Mouse (Mus musculus): ENCODE results near the gene Calhm2.
A peak's percentile ranks its signal among the peaks of the same experiment; 100 is the strongest.

Gene Calhm2

DNA sequence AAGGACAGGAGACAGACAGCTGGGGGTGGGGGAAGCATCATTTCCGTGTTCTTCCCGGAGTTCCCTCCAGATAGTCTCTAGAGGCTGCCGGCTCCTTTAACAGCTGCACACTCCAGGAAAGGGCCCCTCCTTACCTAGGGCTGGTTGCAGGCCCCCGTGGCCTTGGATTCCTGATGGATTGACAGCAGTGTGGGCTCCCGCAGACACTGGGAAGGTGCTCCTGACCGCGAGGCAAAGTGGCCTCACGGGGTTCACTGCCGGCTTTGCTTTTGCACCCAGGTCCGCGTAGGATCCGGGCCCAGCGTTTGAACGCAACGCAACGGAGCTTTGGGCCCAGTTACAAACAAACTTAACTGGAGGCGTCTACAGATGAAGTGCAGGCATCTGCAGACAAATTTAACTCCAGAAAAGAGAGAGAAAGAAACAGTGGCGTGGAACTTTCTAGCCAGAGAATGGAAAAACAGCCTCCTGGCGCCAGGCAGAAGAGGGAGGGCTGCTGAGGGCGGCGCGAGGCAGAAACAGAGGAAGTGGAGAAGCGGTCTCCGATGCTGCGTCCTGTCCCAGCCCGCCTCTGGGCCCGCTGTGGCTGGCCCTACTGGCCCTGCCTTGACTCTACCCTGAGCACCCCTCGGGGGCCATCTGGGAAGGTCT is at the start of gene Calhm2:
Gene Calhm2 (minus strand): TSS at position 524 of the 651 bp plus-strand sequence.
- no peak for DNase-seq (ENCODE audit: low read depth)

DNA sequence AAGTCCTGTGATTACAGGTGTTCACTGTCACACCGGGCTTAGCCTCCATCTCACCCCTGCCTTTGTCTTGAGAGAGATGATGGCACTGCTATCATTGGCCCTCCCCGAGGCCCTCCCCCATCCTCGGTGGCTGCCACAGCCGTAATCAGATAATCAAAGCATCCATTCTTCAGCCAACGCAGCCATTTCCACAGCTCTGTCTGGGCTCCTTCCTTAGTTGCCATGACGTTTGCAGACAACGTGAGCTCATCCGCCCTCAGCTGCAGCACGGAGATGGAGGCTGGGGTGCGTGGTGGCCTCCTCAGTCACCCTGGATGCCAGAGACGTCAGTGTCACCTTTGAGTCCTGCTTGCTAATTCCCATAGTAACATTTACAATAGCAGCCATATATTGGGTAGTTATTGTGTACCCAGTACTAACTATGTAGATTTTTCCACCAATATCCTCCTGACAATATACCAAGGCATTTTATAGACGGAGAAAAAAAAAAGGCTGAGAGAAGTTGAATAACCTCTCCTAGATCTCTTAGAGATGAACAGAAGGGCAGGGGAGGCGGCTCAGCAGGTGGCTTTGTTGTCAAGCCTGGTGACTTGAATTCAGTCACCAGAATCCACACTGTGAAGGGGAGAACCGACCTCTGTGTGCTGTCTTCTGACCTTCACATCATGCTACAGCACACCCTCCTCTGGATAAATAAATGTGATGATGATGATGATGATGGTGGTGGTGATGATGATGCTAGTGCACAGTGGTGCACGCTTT is 48.6 kb upstream of the Calhm2 start:
- no peak for DNase-seq (ENCODE audit: low read depth)

DNA sequence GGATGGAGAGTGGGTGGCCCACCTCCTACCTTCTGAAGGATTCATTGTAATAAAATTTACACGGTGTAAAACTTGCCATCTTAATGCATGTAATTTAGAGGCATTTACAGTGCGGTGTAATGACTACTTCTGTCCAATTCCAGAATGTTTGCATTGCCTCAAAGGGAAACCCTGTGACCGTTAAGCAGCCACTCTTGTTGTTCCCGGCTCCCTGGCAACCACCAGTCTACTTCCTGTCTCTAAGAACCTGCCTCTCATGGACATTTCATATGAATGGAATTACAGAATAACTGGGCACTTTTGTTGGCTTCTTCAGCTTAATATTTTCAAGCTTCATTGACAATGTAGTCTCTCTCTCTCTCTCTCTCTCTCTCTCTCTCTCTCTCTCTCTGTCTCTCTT is 46.6 kb upstream of the Calhm2 start:
- no peak for DNase-seq (ENCODE audit: low read depth)

DNA sequence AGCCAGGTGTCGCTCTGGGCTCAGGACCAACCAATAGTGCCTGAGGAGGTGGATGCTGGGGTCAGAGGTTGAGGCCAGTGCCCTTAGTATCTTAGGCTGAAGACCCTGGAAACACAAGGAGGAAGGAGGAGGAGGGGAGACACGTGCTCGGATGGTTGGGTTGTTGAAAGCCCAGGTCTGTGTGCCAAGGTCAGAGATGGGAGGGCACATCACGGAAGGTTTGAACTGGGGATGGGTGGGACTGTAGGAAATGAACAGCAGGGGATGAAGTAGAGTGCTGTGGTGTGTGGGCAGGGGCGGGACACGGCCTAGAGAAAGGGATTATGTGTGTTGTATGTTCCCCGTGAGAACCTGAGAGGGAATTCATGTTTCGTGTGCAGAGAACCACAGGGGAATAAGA is 46.1 kb upstream of the Calhm2 start:
- DNase-seq (ENCODE audit: low read depth), result no peak

DNA sequence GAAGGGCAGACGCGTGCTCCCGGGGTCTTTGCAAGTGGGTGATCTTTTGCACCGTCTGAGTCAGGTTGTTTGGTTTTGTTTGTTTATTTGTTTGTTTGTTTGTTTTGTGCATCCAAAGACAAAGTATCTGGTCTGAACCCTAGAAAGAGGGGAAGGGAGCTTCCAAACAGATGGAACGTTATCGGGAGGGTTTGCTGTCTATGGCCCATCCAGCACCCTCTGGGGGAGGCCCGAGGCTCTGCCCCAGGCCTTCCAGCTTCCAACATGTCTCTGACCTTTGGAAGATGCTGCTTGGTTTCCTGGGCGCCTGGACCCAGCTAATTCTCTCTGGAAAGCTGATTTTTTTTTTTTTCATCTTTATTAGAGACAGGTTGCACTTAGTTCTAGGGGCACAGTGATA is 41.9 kb upstream of the Calhm2 start:
- no peak for DNase-seq (ENCODE audit: low read depth)

DNA sequence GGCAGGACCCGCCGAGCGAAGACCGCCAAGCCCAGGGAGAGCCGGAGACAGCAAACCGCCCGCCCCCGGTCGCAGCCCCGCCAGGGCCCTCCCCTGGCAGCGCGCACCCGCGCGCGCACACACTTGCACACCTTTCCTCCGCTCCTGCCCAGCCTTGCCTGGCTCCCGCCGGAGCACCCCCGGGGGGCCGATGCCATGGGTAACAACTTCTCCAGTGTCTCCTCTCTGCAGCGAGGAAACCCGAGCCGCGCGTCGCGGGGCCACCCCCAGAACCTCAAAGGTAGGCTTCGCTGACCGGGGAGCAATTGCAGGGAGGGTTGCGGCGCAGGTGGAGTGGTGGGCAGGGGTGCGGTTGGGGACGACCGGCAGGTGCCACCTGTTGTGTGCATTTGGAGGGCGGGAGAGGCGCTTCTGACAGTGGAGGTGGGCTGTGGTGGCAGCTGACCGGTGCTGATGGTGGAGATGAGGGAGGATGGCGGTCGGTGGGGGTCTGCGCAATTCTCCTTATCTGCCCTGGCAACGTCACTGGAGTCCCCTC is 41.2 kb upstream of the Calhm2 start:
- no peak for DNase-seq (ENCODE audit: low read depth)

DNA sequence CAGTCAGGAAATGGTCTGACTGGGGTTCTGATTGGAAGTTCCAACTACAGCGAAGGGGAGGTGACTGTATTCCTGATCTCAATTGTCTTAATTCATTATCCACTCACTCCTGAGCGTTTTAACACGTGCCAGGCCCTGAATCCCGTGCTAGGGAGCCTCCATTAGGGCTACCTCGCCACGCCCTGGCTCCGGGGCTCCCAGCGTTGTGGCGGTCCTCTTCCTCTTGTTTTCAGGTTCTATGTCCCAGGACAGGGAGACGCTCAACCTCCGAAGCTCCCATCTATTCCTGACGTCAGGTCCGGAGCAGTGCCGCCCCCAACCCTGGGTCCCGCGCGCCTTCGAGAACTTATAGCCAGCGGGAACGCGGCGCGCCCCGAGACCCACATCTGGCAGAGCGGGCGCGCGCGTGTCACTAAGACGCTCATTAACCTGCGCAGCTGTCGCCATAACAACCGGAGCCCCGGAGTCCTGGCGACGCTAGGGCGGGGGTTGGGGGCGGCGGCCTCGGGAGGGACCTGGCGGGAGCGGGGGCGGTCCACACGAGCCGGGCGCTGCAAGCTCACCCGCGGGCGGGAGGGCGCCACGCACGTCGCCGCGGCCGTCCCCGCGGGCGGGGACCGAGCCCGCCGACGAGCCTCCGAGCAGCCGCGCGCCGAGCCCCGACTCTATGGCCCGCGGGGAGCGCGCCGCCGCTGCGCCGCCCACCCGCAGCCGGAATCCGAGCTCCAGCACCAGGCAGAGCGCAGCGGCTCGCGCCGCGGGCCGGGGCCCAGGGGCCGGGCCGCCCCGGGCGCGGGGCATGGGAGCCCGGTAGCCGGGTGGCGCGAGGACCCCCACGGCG is 40.6 kb upstream of the Calhm2 start, which contains the start of gene Neurl1a:
Gene Neurl1a (plus strand): TSS at position 390 of the 841 bp plus-strand sequence.
- DNase-seq (ENCODE audit: low read depth), result no peak

DNA sequence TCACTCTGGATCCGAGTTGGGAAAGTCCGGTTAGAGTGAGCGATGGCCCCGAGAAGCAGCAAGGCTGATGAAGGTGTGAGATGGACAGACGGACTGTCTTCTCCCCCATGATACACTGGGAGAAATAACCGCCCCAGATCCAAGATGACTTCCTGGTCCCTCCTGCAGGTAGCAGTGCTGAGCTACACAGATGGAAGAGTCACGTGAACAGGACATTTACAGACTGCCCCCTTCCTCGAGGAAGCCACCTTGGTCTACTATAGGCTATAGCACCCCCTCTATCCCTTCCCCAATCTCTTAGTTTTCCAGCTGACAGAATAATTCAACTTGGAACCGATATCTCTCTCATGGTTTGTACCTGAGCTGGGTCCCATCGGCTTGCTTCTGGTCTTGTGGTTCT is 39.9 kb upstream of the Calhm2 start:
- no peak for DNase-seq (ENCODE audit: low read depth)

DNA sequence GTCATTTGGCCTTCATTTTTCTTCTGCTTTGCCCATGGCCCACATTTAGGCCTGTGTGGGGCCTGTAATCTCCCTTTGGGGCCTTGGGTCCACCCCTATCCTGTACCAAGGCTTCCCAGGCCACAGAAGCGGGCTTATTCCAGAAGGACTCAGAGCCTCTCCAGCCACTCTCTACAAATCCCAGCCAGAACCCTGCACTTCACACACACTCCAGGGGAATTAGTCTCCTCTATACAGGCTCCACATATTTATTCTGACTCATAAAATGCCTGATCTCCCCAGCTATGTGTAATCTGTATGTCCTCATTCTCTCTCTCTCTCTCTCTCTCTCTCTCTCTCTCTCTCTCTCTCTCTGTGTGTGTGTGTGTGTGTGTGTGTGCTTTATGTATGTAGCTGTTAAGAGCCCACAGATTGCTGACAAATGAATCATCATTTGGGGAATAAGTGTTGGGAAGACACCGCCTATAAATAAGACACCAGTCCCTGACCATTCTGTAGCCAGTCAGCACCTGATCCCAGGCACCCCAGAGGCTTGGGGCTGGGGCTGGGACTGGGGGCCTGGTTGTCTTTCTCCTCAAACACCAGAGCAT is 38.9 kb upstream of the Calhm2 start:
- DNase-seq (ENCODE audit: low read depth), result no peak

DNA sequence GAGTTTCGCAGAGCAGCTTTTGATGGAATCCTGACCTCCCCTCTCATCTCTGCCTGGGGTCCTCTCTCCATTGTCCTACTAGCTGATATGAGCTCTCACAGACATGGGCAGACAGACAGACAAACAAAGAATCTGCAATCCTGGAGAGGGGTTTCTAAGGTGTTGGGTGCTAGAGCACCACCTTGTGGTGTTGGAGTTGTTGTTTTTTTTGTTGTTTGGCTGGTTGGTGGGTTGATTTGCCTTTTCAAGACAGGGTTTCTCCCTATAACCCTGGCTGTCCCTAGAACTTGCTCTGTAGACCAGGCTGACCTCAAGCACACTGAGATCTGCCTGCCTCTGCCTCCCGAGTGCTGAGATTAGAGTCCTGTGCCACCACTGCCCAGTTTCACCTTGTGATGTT is 37.4 kb upstream of the Calhm2 start:
- DNase-seq (ENCODE audit: low read depth), result no peak

DNA sequence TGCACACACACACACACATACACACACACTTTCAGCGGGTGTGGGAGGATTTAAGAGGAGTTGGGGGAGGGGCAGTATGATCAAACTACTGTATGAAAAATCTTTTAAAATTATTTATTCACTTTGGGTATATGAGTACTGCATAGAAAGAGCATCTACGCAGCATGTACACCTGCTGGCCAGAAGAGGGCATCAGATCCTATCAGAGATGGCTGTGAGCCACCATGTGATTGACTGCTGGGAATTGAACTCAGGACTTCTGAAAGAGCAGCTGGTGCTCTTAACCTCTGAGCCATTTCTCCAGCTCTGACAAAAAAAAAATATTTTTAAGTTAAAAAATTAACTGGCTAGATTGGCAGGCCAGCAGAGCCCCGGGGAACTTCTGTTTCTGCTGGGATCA is 36.4 kb upstream of the Calhm2 start:
- no peak for DNase-seq (ENCODE audit: low read depth)

DNA sequence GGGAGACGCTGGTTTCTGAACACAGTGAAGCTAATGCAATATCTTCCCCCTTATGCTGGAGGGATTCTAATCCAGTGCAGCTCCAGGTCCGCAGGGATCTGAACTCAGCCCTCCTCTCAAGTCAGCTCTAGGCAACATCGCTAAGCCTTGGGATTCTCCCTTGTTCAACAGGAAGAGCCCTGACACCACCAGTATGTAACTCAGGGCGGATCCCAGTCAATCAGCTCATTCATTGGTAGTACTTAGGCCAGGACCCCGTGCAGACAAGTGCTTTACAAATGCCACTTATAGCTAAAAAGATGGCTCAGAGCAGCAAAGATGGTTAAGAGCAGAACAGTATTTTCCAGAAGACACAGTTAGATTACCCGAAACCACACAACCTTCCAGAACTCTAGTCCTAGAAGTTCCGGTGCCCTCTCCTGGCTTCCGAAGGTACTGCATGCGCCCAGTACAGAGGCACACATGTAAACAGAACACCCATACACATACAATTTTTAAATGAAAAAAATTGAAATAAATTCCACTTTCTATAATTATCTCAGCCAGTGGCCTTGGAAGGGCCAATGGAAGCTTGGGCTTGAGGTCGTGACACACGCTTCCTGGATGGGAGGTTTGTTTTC is 30.8 kb upstream of the Calhm2 start:
- peak; percentile 73 for DNase-seq (ENCODE audit: low read depth)

DNA sequence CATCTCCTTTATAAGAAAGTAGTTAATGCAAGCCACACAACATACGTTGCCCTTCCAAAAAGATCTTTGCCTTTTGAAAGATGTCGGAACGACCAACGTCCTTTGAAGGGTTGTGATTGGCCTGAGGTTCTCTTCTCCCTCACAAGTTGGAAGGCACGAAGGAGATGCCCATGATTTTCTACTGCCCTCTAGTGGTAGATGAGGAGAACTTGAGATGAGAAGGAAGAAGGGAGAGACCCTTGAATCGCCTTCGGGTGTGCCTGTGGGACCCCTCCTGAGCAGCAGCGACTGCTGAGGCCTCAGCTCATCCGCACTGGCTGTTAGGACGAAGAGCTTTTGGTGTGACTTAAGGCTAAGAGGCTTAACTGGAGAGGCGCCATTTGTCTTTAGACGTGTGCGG is 30.1 kb upstream of the Calhm2 start:
- DNase-seq (ENCODE audit: low read depth), result peak; percentile 49

DNA sequence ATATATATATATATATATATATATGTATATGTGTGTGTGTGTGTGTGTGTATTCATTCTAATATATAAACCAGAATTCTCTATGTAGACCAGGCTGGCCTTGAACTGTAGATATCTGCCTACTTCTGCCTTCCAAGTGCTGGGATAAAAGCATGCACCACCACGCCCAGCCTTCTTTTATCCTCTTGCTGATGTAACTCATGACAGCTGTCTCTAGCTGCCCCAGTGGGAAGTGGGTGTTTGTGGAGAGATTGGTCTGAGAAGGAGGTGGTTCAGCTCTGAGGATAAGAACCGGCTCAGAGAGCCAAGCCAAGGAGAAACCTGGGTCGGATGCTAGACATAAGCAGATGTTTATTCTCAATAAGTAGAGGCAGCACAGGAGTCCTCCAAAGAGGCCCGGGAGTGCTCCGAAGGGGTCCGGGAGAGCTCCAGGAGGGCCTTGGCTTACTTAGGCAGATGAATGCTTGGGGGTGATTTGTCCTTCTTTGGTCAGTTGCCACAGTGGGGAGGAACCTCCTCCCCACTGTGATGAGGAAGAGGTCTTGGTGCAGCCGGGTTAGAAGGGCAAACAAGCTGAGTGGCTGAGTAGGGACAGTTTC is 29.6 kb upstream of the Calhm2 start:
- DNase-seq (ENCODE audit: low read depth), result no peak

DNA sequence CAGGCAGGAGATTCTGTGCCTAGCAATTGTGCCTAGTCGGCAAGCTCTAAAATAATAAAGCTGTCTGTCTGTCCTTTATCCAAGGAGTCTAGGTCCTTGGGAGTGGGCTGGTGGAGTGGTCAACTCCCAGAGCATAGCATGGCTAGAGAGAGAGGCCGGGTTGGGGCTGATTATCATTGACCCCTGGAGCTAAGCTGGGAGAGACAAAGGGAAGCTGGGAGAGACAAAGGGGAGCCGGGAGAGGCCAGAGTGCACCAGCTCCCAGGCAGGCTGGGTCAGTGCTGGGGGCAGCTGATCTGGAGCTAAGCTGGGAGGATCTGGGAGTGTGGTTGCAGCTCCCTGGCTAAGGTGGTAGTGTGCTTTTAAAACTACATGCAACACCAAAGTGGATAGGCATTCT is 28.7 kb upstream of the Calhm2 start:
- DNase-seq (ENCODE audit: low read depth), result no peak

DNA sequence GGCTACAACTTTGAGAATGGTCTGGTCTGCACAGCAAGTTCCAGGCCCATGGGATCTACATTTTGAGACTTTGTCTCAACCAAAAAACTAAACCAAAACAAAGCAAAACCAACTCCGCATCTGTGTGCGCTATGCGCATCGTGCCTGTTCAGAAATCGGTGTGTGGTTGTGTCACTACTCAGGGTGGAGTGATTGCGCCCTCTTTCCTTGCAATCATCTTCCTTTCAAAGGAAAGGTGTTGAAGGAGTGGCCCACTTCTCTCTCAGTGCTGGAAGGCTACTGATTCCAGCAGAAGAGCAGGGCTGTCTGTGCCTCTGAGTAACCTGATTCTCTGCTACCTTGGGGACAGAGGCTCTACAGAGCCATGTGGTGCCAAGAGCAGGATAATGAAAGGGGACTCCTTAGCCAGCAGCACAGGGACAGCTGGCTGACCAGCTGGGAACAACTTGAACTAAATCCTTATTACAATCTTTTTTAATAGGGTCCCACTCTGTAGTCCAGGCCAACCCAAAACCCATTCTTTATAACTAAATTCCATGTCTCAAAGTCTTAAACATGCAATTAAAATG is 25.2 kb upstream of the Calhm2 start:
- no peak for DNase-seq (ENCODE audit: low read depth)

DNA sequence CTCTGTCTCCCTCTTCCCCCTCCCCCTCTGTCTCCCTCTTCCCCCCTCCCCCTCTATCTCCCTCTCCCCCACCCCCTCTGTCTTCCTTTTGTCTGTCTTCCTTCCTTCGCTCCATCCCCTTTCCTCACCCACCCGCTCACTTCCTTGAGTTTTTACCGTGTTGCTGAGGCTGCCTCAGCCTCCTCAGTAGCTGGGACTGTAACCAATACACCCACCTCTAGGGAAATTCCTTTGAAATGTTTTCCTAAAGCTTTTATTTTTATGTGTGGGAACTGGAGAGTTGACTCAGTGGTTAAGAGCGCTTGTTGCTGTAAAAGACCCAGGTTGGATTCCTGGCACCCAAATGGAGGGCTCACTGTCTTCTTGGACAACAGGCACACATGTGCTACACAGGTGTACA is 23.6 kb upstream of the Calhm2 start:
- DNase-seq (ENCODE audit: low read depth), result no peak

DNA sequence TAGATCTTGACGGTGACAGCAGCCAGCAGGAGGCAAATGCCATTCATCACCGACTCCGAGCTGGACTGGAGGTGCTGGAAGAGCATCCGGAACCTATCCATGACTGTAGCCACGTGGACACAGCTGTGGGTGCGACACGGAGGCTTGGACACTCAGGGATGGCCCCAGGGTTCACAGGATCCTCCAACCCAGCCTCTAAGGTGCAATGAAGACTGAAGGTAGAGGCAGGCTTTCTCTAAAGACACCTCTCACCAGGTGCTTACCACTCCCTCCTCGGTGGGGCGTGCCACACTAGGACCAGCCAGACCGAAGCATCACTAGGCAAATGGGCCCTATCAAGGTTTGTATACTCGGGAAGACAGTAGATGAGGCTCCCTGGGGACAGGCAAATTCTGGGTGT is 19.6 kb upstream of the Calhm2 start, which contains the start of gene Calhm3:
Gene Calhm3 (minus strand): TSS at position 101 of the 400 bp plus-strand sequence.
- no peak for DNase-seq (ENCODE audit: low read depth)

DNA sequence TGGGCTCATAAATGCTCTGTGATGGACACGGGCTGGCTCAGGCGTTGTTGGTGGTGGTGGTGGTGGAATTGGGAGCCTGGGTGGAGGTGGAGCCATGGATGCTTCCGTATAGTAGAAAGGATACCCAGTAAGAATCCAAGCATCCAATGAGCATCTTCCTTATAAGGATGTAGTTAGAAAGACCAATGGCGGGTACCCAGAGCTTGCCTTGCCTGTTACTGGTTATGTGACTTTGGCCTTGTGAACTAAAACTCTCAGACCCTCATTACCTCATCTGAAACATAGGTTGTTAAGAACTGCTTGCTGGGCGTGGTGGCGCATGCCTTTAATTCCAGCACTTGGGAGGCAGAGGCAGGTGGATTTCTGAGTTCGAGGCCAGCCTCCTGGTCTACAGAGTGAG is 15.7 kb upstream of the Calhm2 start:
- DNase-seq (ENCODE audit: low read depth), result no peak

DNA sequence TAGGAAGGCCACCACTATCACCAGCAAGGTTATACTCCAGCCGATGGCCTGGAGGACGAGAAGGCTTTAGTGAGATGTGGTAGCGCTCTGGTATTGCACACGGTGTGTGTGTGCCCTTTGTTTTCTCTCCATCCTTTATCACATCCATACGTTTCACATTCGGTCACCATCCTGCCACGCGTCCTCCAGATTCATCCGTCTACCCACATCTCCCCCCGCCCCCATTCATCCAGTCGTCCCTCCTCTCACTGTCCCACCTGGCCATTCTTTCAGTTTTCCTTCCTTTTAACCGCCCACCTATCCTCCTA is 13.9 kb upstream of the Calhm2 start:
- DNase-seq (ENCODE audit: low read depth), result no peak

Data from c-Kit-positive CD71-positive TER-119-negative erythroid progenitor cells, embryonic 14.5 days (primary cell).